ENCODE assay signal across 7 mouse cellular contexts in genomic region chr17:6440493-6441077, GRCm38 (mm10). TPM values are rescaled to one million over a fixed set of nuclear protein-coding genes. Genes with fewer than 3 reads are reported as not detected.
A peak's percentile ranks its signal among the peaks of the same experiment; 100 is the strongest.
DNase-seq lines count a peak whose midpoint lies in the region; ATAC-seq lines count a peak whose summit lies in the region.
"Not testable (repeated sequence)": the region's sequence is repeated elsewhere in the genome, so short reads cannot be mapped to it uniquely, and the experiment has no call there.

No protein-coding gene starts in this region.

- H3K9me3 ChIP-seq in forebrain, embryonic 14.5 days (replicated peaks; ENCODE audit: control insufficient read depth, low read length); heart, embryonic 12.5 days (replicated peaks); hindbrain, embryonic 16.5 days (ENCODE audit: control insufficient read depth, low read length): not testable (repeated sequence)

- not testable (repeated sequence) for H3K9ac ChIP-seq in forebrain, embryonic 14.5 days (ENCODE audit: low read length); heart, embryonic 12.5 days; hindbrain, embryonic 16.5 days (ENCODE audit: low read depth, low read length)

- peak; percentile 48; the same call in 1 of the 2 replicates for ATAC-seq in forebrain, embryonic 14.5 days
- peak; percentile 19; the same call in 1 of the 2 replicates for ATAC-seq in heart, embryonic 12.5 days (ENCODE audit: insufficient number of reproducible peaks, low FRiP score)
- peak; percentile 63 for ATAC-seq in hindbrain, embryonic 16.5 days

- not testable (repeated sequence) for H3K4me3 ChIP-seq in forebrain, embryonic 14.5 days (ENCODE audit: low read depth, low read length); heart, embryonic 12.5 days; hindbrain, embryonic 16.5 days (ENCODE audit: low read length)

- H3K4me2 ChIP-seq in forebrain, embryonic 14.5 days (ENCODE audit: low read length); heart, embryonic 12.5 days; hindbrain, embryonic 16.5 days (ENCODE audit: low read length): not testable (repeated sequence)

- not testable (repeated sequence) for H3K4me1 ChIP-seq in forebrain, embryonic 14.5 days (ENCODE audit: control insufficient read depth, insufficient read depth, low read length); heart, embryonic 12.5 days (replicated peaks); hindbrain, embryonic 16.5 days (ENCODE audit: control insufficient read depth, insufficient read depth, low read depth, low read length)

- H3K36me3 ChIP-seq in forebrain, embryonic 14.5 days (ENCODE audit: control insufficient read depth, insufficient read depth, low read length); hindbrain, embryonic 16.5 days (ENCODE audit: control insufficient read depth, insufficient read depth, low read length): not testable (repeated sequence)
- peaks cover 49% of the 10 kb centered on the region for H3K36me3 ChIP-seq in heart, embryonic 12.5 days

- DNase-seq in adrenal gland, postnatal 10 days: peak; percentile 16
- DNase-seq in cerebellum, postnatal 14 days: peak; percentile 54 to 59
- not testable (repeated sequence) for DNase-seq in forebrain, embryonic 14.5 days (ENCODE audit: low spot score)
- DNase-seq in lung, postnatal 10 days: peak; percentile 10
- peak; percentile 21 for DNase-seq in right cerebral cortex, postnatal 4 days

- 88% methylated on average over 13 of the region's 13 CpGs for WGBS in forebrain, embryonic 14.5 days
- WGBS in heart, embryonic 12.5 days: 87% methylated on average over 13 of the region's 13 CpGs
- WGBS in hindbrain, embryonic 16.5 days: 76% methylated on average over 13 of the region's 13 CpGs

- not testable (repeated sequence) for H3K27me3 ChIP-seq in forebrain, embryonic 14.5 days (replicated peaks; ENCODE audit: control insufficient read depth, insufficient read depth, low read length); heart, embryonic 12.5 days (replicated peaks); hindbrain, embryonic 16.5 days (replicated peaks; ENCODE audit: control insufficient read depth, insufficient read depth, low read length)

- H3K27ac ChIP-seq in forebrain, embryonic 14.5 days (ENCODE audit: low read depth, low read length); heart, embryonic 12.5 days (ENCODE audit: poor library complexity, severe bottlenecking); hindbrain, embryonic 16.5 days (ENCODE audit: low read depth, low read length): not testable (repeated sequence)

RNA-seq across cellular contexts. Expression of gene Dynlt1b, which starts 10.7 kb away (rescaled TPM):
- 100 to 1,000 TPM; 131 to 145 TPM for total RNA-seq in adrenal gland, postnatal 10 days (2021)
- 1,124 and 1,383 TPM in 2 replicates for polyA plus RNA-seq in forebrain, embryonic 14.5 days (2014; fragmentation: Nextera tagmentation; extraction: Ambion mirVana)
- 418 and 422 TPM in 2 replicates for polyA plus RNA-seq in heart, embryonic 12.5 days (2016; fragmentation: Nextera tagmentation; extraction: Ambion mirVana)
- 1,010 and 1,046 TPM in 2 replicates for polyA plus RNA-seq in hindbrain, embryonic 16.5 days (2015; fragmentation: Nextera tagmentation; extraction: Ambion mirVana)
